Mouse (Mus musculus): ENCODE results near the gene Col9a3. TPM values are rescaled to one million over a fixed set of nuclear protein-coding genes. Genes with fewer than 3 reads are reported as not detected.

Gene Col9a3
- 0.09 and 0.15 TPM in 2 replicates for polyA plus RNA-seq (2012)

DNA sequence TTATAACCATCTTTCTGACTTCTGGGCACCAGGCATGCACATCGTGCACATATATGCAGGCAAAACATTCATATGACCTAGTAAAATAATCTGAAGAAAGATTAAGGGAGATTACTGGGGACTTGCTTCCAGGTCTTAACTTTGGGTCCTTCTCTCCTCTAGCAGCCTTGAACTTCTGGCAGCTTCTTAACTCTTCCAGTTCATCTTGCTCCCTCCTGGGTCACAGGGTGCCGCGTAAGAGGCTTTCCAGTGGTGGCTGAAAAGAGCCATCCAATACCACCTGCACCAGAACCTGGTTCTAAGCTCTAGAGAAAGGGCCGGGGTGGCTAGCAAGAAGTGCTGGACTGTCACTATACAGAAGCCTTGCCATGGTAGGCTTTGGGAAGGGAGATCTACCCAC, at the start of gene Col9a3:
Gene Col9a3 (plus strand): TSS at position 301 of the 400 bp plus-strand sequence.
- TF ChIP-seq GATA1 (IDR thresholded peaks at IDR 0.05; ENCODE audit: low read length): no peak

DNA sequence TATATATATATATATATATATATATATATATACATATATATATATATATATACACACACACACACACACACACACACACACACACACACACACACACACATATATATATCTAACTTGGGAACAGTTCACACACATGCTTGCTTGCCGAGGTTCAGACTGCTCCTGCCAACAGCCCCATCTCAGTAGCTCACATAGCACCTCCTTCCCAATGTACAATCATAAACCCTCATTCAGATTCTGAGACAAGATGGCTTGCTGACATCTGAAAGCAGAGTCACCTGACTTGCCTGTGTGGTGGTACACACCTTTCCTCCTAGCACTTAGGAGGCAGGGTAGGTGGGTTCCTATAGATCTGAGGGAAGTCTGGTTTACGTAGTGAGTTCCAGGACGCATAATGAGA, 45.2 kb upstream of the Col9a3 start:
- no peak for TF ChIP-seq GATA1 (IDR thresholded peaks at IDR 0.05; ENCODE audit: low read length)

DNA sequence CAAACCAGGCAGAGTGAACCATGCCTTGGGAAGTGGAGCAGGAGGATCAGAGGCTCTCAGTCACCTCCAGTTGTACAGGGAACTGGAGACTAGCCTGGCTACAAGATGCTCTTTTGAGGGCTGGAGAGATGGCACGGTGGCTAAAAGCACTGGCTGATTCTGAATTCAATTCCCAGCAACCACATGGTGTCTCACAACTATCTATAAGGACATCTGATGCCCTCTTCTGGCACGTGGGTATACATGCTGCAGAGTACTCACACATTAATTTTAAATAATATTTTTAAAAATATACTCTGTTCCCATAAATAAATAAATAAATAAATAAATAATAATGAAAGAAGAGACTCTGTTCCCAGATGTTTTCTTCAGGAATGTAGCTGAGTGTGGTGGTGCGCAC, 42.4 kb upstream of the Col9a3 start:
- TF ChIP-seq GATA1 (IDR thresholded peaks at IDR 0.05; ENCODE audit: low read length): no peak

DNA sequence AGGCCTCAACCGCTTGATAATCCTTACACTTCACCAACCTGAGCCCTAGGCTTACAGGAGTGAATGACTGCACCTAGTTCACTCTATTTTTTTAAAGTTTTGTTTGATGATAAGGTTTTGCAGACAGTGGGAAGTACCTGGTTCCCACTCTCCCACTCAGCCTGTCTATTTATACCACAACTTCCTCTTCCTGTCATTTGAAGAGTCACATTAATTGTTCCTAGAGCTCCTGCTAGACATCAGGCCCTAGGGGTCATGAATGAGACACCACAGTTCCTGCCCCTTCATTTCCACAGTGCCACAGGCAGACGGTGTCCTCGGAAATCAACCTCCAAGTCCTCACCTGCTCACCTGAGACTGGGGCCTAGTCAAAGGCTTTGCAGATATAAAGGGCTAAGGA, 41.1 kb upstream of the Col9a3 start:
- TF ChIP-seq GATA1 (IDR thresholded peaks at IDR 0.05; ENCODE audit: low read length): no peak

DNA sequence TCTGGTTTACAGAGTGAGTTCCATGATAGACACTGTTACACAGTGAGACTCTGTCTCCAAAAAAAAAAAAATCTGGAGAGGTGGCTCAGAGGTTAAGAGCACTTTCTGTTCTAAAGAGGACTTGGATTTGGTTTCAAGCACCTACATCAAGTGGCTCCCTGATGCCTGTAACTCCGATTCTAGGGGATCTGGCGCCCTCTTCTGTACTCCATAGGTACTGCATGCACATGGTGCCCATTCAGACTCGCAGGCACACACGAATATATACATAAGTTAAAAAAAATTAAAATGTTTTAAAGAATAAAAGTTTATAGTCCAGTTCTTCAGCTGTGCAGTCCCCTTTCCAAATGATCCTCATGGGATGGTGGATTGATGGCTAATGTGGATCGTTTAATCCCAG, 37.3 kb upstream of the Col9a3 start:
- no peak for TF ChIP-seq GATA1 (IDR thresholded peaks at IDR 0.05; ENCODE audit: low read length)

DNA sequence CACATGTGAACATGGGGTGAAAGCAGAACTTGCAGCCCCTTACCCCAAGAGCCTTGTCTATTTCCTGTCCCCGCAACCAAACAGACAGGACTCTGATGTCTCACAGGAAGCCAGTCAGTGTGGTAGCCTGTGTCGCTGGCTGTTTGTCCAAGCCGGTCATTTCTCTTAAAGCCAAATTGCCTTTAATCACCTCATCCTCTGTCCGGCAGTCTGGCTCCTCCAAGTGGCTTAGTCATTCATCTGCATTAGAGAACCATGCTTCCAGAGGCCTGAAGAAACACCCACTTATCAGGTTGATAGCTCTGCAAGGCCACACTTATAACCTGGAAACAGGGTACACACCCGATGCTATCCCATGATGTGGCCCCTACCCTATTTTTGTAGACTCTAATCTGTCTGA, 35.4 kb upstream of the Col9a3 start:
- TF ChIP-seq GATA1 (IDR thresholded peaks at IDR 0.05; ENCODE audit: low read length): no peak

DNA sequence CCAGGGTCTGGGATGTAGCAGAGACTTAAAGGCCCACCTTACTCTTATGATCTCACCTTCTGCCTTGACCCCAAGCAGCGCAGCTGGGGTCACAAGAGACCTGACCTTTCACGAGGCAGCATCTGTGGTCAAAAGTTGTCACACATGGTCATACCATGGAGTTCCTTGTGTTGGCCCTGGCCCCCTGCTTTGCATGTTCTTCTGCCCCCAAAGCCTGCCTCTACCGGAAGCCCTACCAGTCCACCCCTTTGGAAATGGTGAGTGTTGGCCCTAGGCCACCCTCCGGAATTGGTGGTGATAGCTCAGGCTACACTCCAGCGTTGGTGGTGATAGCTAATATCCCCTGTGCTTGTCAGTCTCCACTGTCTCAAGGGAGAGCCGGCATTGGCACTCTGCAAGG, 34.3 kb upstream of the Col9a3 start:
- TF ChIP-seq GATA1 (IDR thresholded peaks at IDR 0.05; ENCODE audit: low read length): no peak

DNA sequence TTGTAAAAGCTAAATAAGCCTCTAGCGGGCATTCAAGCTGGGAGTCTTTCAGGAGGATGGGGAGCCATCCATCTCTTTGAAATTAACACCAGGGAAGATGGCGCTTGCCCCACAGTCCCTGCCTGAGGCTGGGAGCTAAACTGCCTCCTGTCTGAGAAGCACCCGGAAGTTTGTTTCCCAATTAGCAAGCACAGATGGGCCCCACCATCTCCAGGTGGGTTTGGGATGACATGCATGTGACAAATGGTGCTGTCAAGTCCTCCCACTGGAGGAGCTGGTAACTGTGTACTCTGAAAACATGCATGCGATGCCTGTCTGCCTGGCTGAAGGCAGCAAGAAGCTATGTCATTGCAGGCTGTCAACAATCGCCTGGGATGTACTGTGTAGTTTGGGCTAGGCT, 33.7 kb upstream of the Col9a3 start:
- TF ChIP-seq GATA1 (IDR thresholded peaks at IDR 0.05; ENCODE audit: low read length): no peak

DNA sequence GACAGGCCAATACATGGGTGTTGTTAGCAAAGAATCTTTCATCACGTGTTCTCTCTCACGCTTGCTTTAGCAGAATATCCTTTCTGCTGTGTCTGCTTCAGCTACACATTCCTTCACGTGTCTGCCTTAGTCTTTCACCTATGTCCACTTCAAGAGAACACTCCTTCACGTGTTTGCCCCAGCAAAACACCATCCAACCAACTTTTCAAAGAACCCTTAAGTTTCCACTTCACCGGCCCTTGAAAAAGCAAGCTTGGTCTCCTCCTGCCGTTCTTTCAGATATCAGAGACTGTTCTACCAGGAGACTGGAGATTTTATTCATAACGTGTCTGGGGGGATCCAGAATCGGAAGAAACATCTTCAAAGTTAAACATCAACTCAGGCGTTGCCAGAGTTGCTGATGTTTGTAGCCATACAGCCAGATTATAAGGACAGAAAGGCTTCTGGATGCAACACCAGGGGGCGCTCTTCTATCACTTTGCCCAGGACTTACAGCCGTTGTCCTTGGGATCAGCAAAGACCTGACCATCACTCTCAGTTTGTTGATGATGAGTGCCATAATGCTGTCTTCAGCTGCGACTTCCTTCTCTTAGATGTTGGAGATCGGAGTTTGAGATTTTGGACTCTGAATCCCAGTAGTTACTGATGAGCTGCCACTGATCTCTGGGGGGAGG, 31.2 kb upstream of the Col9a3 start:
- no peak for TF ChIP-seq GATA1 (IDR thresholded peaks at IDR 0.05; ENCODE audit: low read length)

DNA sequence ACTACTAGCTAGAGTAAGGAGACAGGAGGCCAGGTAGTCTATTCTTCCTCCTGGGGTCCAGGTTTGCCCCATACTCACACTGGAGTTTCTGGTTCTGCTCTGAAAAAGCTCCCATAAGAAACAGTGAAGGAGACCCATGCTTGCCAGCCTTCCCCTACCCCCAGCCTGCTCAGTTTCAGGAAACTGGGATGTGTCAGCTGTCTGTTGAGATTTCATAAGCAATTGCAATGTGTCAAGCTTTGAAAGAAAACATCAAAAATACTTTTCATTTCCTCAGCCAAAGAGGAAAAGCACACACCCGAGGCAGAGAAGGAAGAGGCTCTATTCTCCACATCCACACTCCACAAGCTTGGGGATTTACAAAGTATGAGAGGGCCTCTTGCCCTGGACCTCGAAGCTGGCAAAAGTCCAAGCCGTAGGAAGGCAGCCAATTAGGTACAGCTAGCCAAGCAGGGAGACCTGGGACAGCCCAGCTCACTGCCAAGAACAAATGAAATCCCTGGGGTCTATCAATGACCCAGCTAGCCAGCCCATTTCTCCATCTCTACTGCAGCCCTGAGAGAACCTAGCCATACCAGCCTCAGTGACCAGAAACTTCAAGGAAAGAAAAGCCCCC, 28.5 kb upstream of the Col9a3 start:
- no peak for TF ChIP-seq GATA1 (IDR thresholded peaks at IDR 0.05; ENCODE audit: low read length)

DNA sequence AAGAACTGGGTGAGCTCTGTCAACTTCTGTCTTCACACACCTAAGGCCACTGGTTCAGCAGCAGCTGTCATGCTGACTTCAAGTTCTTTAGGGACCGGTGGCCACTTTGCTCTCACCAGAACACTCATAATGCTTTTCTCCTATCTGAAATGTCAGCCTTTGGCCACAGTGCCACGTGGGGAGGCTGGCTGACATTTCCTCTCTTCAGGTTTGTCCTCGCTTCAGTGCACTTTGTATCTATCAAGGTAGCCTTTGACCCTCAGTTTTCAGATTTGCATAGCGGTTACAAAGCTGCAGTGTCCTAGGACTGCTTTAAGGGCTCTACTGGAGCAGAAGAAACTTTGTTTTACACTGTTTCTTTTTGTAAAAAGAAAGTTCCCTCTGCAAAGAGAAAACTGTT, 21.1 kb upstream of the Col9a3 start:
- TF ChIP-seq GATA1 (IDR thresholded peaks at IDR 0.05; ENCODE audit: low read length): no peak

DNA sequence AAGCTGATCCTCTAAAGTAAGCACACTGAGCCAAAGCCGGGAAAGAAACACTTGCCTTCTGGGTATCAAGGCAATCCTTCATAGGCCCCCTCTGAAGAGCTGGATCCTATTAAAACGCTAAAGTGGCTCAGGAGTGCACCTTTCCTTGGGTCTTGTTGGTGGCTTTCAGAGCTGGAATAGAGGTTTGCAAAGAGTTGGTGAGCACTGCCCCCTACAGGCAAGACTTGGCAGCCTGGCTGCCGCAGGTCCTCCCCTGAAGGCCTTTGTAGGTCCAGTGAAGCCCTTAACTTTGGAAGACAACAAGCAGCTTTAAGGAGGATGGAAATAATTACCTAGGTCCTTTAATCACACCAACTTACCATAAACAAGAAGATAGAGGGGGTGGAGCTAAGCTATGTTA, 18.9 kb upstream of the Col9a3 start:
- no peak for TF ChIP-seq GATA1 (IDR thresholded peaks at IDR 0.05; ENCODE audit: low read length)

DNA sequence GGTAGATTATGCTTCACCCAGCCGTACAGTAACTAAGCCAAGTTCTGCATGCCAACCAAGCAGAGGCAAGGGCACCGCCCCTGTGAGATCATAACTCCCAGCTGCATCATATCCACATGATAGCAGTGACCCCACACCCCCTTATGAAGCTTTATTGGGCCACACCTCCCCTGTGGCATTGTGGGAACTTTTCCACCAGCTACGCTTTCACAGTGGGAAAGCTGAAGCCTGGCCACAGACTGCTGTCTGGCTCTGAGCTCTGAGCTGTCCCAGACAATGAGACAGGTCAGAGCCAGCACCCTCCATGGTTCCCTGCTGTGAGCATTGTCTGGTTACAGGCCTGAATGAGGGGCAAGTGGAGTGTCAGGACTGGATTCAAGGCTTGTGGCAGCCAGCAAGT, 16.6 kb upstream of the Col9a3 start, which contains the start of gene Mrgbp:
Gene Mrgbp (plus strand): TSS at position 303 of the 400 bp plus-strand sequence.
- no peak for TF ChIP-seq GATA1 (IDR thresholded peaks at IDR 0.05; ENCODE audit: low read length)

DNA sequence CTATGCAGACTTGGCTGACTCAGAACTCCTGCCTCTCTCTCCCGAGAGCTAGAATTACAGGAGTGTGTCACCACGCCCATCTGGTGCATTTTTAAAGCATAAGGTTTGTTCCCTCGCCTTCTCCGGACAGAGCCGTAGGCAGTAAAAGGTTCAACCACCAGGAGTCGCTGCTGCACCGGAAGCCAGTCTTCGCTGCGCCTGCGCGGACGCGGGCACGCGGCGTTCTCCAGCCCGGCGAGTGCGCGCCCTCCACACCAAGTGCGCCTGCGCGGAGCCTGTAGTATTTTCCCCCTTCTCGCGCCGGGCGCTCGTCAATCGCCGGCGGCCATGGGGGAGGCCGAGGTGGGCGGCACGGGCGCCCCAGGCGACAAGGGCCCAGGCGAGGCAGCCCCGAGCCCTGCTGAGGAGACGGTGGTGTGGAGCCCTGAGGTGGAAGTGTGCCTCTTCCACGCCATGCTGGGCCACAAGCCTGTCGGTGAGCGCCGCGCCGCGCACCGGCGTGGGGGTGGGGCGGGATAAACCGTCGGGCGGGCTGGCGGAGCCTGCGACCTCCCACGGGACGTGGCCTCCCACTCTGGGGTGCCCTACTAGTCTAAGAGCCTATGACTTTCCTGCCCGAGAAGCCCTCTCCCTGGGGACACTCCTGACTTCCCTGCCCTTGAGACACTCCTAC, 15.0 kb upstream of the Col9a3 start:
- TF ChIP-seq GATA1 (IDR thresholded peaks at IDR 0.05; ENCODE audit: low read length): no peak

DNA sequence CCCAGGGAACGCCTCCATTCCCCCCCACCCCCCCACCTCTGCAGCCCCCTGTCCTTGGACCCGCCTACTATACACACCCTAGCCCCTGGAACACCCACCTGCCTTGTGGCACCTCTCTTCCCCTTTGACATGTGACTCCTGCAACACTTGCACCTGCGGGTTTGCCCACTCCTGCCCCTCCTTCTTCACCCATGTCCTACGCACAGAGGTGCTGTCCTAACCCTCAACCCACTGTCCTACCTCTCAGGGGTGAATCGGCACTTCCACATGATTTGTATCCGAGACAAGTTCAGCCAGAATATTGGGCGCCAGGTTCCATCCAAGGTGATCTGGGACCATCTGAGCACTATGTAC, 14.5 kb upstream of the Col9a3 start:
- TF ChIP-seq GATA1 (IDR thresholded peaks at IDR 0.05; ENCODE audit: low read length): no peak

DNA sequence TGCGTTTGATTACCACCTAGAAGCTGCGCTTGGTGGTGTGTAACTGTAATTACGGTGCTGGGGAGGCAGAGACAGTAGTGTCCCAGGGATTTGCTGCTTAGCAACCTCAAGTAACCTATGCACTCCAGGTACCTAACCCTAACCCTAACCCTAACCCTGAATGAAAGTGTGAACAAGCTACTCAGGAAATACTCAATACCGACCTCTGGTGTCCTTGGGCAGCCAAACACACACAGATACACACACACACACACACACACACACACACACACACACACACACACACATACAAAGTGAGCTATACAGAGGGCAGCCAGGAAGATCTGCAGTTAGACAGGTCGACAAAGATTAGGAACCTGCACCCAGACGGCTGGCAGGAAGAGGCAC, 8.9 kb upstream of the Col9a3 start:
- TF ChIP-seq GATA1 (IDR thresholded peaks at IDR 0.05; ENCODE audit: low read length): no peak

Measured in G1E-ER4 (cell line).